Mouse (Mus musculus): ENCODE measurements around the gene Znhit6. TPM values are rescaled to one million over a fixed set of nuclear protein-coding genes. Genes with fewer than 3 reads are reported as not detected.

Znhit6 gene
- polyA plus RNA-seq, 1 experiment from 2014 or later: 35.8 TPM

DNA sequence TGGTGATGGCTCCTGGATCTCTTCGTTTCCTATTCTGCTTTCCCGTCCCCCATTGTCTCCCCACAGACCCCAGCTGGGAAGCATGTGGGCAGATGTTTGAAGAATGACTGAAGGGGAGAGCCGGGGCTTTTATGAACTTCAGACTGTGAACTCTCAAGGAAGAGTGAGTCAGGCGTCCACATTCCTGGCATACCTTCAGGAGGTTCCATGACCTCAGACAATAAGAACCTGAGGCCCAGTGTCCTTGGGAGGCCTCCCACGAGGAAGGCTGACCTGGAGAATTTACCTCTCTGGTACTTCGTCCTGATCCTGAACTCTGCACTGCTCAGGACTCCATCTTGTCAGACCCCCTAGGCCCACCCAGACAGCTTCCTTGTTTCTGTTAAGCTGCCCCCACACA is 56.9 kb downstream of the Znhit6 start:
- no peaks in the 10 kb centered on the region for H3K36me3 ChIP-seq
- H3K9me3 ChIP-seq: no peaks in the 10 kb centered on the region
- 16% methylated on average over 6 of the region's 6 CpGs for WGBS
- no peak overlapping the region for H3K27ac ChIP-seq (replicated peaks)
- H3K4me1 ChIP-seq (replicated peaks): no peaks in the 10 kb centered on the region
- no peak overlapping the region for H3K4me3 ChIP-seq
- no peak for ATAC-seq (ENCODE audit: low FRiP score, low read depth)
- no peak overlapping the region for H3K9ac ChIP-seq
- no peaks in the 10 kb centered on the region for H3K27me3 ChIP-seq
- no peak overlapping the region for H3K4me2 ChIP-seq

DNA sequence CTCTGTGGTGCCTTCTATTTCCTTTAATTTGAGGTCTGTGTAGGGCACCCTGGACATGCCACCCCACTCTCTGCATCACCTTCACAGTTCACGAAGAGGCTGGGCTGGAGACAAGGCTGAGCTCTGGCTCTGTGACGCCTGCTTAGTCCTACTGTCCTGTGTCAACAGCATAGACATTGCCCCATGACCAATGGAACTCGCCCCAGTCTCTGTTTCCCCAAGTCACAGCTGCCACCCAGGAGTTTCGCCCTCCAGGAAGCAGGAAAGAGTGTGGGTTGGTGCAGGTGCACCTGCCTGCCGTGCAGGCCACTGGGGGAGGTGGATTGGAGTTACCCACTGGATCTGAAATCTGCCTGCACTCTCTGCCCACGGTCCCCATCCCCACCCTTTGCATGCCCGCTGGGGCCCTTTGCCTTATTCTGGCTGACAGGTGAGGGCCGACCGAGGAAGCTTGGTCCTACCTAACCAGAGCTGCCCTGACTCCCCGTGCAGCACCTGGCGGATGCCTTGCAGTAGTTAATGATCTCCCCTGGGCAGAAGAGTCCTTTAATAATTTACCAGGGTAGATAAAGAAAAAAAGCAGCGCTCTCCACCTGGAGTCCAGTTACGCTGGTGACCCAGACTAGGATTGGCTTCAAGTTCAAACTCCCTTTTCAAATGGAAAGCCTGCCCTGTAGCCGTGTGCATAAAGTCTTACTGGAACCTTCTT is 58.2 kb downstream of the Znhit6 start:
- WGBS: 84% methylated on average over 14 of the region's 14 CpGs
- no peaks in the 10 kb centered on the region for H3K4me1 ChIP-seq (replicated peaks)
- H3K9ac ChIP-seq: no peak overlapping the region
- no peak overlapping the region for H3K4me2 ChIP-seq
- no peak overlapping the region for H3K4me3 ChIP-seq
- H3K36me3 ChIP-seq: no peaks in the 10 kb centered on the region
- no peak for ATAC-seq (ENCODE audit: low FRiP score, low read depth)
- no peaks in the 10 kb centered on the region for H3K27me3 ChIP-seq
- H3K27ac ChIP-seq (replicated peaks): no peak overlapping the region
- H3K9me3 ChIP-seq: no peaks in the 10 kb centered on the region

DNA sequence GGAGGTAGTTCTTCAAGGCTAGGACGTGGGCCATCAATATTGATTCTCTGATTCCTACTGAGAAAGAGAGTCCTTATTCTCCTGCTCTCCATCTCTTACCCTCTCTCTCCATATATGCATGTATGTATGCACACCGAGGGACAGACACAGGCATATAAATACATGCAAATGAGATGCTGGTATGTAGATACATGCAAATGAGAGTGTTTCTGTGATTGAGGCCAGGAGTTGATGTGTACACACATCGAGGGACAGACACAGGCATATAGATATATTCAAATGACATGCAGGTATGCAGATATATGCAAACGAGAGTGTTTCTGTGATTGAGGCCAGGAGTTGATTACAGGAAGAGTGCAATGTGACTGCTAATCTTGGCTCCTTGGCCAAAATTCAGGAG is 64.2 kb downstream of the Znhit6 start:
- Histone ChIP-seq H3K9me3 (no peaks in the 10 kb centered on the region), H3K4me3 (no peak overlapping the region), H3K9ac (no peak overlapping the region), H3K36me3 (no peaks in the 10 kb centered on the region), H3K27me3 (no peaks in the 10 kb centered on the region), H3K27ac (replicated peaks) (no peak overlapping the region), H3K4me1 (replicated peaks) (0 out of 2 replicates have a peak, but pooled peaks cover 7% of the 10 kb centered on the region), H3K4me2 (no peak overlapping the region)
- WGBS: 50% methylated on average over 4 of the region's 4 CpGs
- peak; percentile 21; the same call in 1 of the 2 replicates for ATAC-seq (ENCODE audit: low FRiP score, low read depth)

DNA sequence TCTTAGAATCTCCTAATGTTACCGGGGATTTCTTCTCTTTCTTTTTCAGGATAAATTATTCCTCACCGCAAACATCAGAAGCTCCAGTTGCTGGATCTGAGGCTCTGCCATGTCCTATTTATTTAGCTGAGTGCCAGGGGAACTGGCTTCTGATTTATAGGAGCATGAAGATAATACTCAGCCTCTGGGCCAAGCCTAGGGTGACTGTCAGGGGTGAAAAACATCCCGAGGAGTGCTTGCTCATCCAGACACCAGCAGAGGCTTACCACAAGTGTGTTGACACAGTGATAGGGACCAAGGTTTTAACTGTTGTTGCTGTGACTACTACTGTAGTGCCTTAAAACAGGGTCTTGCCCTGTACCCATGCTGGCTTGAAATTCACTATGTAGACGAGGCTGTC is 64.6 kb downstream of the Znhit6 start:
- Histone ChIP-seq H3K9me3 (no peaks in the 10 kb centered on the region), H3K9ac (no peak overlapping the region), H3K27ac (replicated peaks) (no peak overlapping the region), H3K4me2 (no peak overlapping the region), H3K36me3 (no peaks in the 10 kb centered on the region), H3K4me1 (replicated peaks) (0 out of 2 replicates have a peak, but pooled peaks cover 7% of the 10 kb centered on the region), H3K4me3 (no peak overlapping the region), H3K27me3 (no peaks in the 10 kb centered on the region)
- WGBS: 58% methylated on average over 4 of the region's 4 CpGs
- ATAC-seq (ENCODE audit: low FRiP score, low read depth): no peak; the same call in 1 of the 2 replicates

DNA sequence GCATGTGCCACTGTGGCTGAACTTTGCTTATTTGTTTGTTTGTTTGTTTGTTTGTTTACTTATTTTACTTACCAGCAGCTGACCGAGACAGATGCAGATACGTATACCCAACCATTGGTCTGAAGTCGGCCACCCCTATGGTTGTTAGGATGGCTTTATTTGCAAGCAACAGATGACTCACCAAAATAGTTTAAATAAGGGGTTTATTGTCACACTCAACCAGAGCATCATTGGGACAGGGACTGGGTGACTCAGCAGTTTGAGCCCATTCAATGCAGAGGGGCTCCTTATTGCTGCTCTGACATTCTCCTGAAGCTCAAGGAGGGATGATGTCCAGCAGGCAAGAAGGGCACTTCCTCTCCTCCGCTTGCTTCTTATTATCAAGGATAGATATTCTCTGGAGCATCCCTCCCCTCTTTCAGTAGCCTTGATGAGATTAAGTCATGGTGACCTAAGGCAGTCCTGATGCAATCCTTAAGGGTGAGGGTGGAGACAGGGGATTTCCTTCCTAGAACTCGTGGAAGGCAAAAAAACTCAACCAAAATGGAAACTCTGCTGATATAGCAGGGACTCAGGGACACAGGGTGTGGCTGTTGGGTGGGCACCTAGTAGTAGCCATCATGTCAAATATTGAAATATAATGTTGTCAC is 65.2 kb downstream of the Znhit6 start:
- Histone ChIP-seq H3K27ac (replicated peaks) (no peak overlapping the region), H3K27me3 (no peaks in the 10 kb centered on the region)

DNA sequence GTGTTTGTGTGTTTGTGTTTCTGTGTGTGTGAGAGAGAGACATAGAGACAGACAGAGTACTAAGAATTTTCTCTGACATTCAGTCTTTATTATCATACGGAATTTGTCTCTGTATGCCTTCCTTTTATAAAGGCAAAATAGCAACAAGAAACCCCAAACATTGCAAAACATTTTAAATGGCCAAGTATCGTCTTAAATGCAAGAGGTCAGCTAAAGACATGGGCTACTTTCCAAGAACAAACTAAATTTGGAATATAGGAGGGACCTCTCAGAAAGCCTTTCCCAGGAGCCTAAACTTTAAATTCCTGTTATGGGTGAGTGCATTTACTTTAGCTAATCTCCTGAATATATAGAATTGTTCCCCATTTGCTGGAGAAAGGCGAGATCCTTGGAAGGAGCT is 65.9 kb downstream of the Znhit6 start:
- no peaks in the 10 kb centered on the region for H3K9me3 ChIP-seq

More for the DNA sequence above, 65.2 kb downstream of the Znhit6 start:
- 88% methylated on average over 5 of the region's 5 CpGs for WGBS
- H3K4me3 ChIP-seq: no peak overlapping the region
- H3K4me1 ChIP-seq (replicated peaks): peaks cover 7% of the 10 kb centered on the region; the same call in 1 of the 2 replicates
- no peaks in the 10 kb centered on the region for H3K9me3 ChIP-seq
- H3K4me2 ChIP-seq: no peak overlapping the region
- H3K36me3 ChIP-seq: no peaks in the 10 kb centered on the region
- ATAC-seq (ENCODE audit: low FRiP score, low read depth): no peak
- H3K9ac ChIP-seq: no peak overlapping the region

DNA sequence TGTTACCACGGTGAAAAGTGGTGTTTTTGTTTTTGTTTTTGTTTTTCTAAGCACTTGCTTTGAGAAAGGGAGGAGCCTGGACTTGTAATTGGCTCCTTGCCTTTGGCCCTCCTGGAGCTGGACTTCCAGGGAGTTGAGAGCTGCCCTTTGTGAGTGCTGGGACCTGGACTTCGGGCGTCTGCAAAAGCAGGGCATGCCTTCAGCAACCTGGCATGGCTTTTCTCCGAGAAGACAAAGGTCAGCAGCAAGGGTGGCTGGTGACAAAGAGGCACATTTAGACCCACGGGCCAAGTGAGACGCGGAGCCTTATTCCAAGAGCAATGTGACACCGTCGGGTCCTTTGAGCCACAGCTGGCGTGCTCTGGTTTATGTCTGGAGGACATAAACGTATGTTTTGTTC is 66.9 kb downstream of the Znhit6 start:
- Histone ChIP-seq H3K4me2 (no peak overlapping the region), H3K27me3 (no peaks in the 10 kb centered on the region), H3K9me3 (no peaks in the 10 kb centered on the region), H3K27ac (replicated peaks) (no peak overlapping the region), H3K9ac (no peak overlapping the region), H3K4me3 (no peak overlapping the region), H3K36me3 (no peaks in the 10 kb centered on the region), H3K4me1 (replicated peaks) (peaks cover 7% of the 10 kb centered on the region; the same call in 1 of the 2 replicates)
- no peak for ATAC-seq (ENCODE audit: low FRiP score, low read depth)
- 54% methylated on average over 11 of the region's 11 CpGs for WGBS

More for the DNA sequence above, 65.9 kb downstream of the Znhit6 start:
- no peak overlapping the region for H3K9ac ChIP-seq
- no peaks in the 10 kb centered on the region for H3K27me3 ChIP-seq
- WGBS: 83% methylated on average over 3 of the region's 3 CpGs
- ATAC-seq (ENCODE audit: low FRiP score, low read depth): no peak
- no peaks in the 10 kb centered on the region for H3K36me3 ChIP-seq
- peaks cover 7% of the 10 kb centered on the region; the same call in 1 of the 2 replicates for H3K4me1 ChIP-seq (replicated peaks)
- H3K4me3 ChIP-seq: no peak overlapping the region
- no peak overlapping the region for H3K27ac ChIP-seq (replicated peaks)
- no peak overlapping the region for H3K4me2 ChIP-seq

DNA sequence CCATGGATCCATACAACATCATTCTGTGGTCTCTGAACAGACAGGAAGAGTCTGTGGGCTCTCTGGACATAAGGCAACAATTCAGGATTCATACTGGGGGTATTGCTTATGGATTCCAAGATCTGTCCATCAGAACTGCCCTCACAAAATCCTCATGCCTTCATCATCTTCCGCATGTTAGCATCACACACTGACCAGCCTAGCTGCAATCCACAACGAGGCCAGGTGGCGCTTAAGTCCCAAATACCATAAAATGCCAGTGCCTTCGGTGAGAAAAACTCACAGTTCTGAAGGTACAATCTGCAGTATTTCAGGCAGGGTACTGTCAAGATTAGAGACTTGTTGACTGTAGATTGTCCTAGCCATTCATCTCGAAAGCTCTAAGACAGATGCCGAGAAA is 69.5 kb downstream of the Znhit6 start:
- H3K27ac ChIP-seq (replicated peaks): no peak overlapping the region
- H3K4me2 ChIP-seq: no peak overlapping the region
- no peaks in the 10 kb centered on the region for H3K9me3 ChIP-seq
- ATAC-seq (ENCODE audit: low FRiP score, low read depth): no peak
- WGBS: 59% methylated on average over 6 of the region's 6 CpGs
- peaks cover 28% of the 10 kb centered on the region for H3K4me1 ChIP-seq (replicated peaks)
- H3K9ac ChIP-seq: no peak overlapping the region
- H3K4me3 ChIP-seq: no peak overlapping the region
- peaks cover 16% of the 10 kb centered on the region for H3K27me3 ChIP-seq
- no peaks in the 10 kb centered on the region for H3K36me3 ChIP-seq

DNA sequence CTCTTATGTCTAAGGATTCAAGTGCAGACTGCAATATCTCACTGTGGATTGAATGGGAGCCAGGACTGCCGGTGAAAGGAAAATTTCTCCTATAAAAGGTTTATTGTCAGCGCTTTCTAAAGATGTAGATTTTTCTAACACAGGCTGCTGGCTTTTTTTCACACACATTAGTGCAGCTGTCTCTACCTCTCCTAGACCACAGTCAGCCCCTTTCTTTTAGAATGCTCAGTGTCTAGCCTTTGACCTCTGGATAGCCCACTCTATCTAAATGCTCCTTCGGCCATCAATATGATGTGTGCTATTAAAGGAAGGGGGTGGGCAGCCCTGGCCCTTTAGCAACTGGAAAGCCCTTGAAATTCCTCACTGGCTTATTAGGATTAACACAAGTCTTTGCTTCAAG is 70.0 kb downstream of the Znhit6 start:
- WGBS: 15% methylated on average over 3 of the region's 3 CpGs
- no peak overlapping the region for H3K27ac ChIP-seq (replicated peaks)

DNA sequence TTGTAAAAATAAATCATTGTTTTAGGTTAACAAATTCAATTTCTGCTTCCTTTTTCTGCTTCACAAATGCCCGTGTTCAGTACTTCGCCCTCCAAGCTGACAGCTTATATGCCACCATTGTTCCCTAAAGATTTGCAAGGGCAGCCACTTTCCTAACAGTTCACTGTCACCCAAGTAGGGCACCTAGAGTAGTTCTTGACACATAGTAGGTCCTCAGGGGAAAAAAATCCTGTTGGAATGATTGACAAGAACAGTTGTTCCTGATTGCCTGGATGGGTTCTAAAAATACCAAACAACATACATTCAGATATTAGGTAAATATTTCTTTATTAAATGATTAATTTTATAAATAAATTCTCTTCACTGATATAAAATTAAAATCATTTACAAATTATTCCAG is 70.7 kb downstream of the Znhit6 start:
- peaks cover 36% of the 10 kb centered on the region for H3K4me1 ChIP-seq (replicated peaks)
- H3K9ac ChIP-seq: no peak overlapping the region
- no peak overlapping the region for H3K27ac ChIP-seq (replicated peaks)
- no peak overlapping the region for H3K4me3 ChIP-seq
- no peak overlapping the region for H3K4me2 ChIP-seq
- ATAC-seq (ENCODE audit: low FRiP score, low read depth): no peak
- 55% methylated on average over 2 of the region's 2 CpGs for WGBS
- H3K9me3 ChIP-seq: no peaks in the 10 kb centered on the region
- no peaks in the 10 kb centered on the region for H3K36me3 ChIP-seq
- peaks cover 22% of the 10 kb centered on the region for H3K27me3 ChIP-seq

More for the DNA sequence above, 70.0 kb downstream of the Znhit6 start:
- H3K27me3 ChIP-seq: peaks cover 17% of the 10 kb centered on the region
- H3K4me1 ChIP-seq (replicated peaks): peaks cover 29% of the 10 kb centered on the region
- H3K9me3 ChIP-seq: no peaks in the 10 kb centered on the region
- H3K4me3 ChIP-seq: no peak overlapping the region
- H3K9ac ChIP-seq: no peak overlapping the region
- H3K36me3 ChIP-seq: no peaks in the 10 kb centered on the region
- no peak for ATAC-seq (ENCODE audit: low FRiP score, low read depth)
- H3K4me2 ChIP-seq: no peak overlapping the region

DNA sequence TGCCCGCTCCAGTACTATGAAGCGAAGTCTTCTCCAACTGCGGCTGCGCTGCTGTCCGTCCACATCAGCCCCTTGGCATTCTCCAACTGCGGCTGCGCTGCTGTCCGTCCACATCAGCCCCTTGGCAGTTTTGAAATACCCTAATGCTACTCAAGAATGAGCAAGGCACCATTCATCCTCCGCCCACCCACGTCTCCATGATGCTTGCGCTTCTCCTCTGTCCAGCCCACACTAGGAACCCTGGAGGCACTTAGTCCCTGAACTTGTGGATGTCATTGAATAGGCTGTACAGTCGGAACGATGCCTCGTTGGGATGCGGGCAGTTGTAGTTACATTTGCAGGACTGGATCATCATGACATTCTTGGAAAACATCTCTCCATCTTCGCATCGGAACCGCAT is 71.4 kb downstream of the Znhit6 start:
- Histone ChIP-seq H3K4me1 (replicated peaks) (peaks cover 43% of the 10 kb centered on the region), H3K4me2 (no peak overlapping the region), H3K36me3 (no peaks in the 10 kb centered on the region), H3K27me3 (peaks cover 30% of the 10 kb centered on the region), H3K9ac (no peak overlapping the region), H3K9me3 (no peaks in the 10 kb centered on the region), H3K4me3 (no peak overlapping the region), H3K27ac (replicated peaks) (no peak overlapping the region)
- WGBS: 76% methylated on average over 18 of the region's 18 CpGs
- ATAC-seq (ENCODE audit: low FRiP score, low read depth): no peak

DNA sequence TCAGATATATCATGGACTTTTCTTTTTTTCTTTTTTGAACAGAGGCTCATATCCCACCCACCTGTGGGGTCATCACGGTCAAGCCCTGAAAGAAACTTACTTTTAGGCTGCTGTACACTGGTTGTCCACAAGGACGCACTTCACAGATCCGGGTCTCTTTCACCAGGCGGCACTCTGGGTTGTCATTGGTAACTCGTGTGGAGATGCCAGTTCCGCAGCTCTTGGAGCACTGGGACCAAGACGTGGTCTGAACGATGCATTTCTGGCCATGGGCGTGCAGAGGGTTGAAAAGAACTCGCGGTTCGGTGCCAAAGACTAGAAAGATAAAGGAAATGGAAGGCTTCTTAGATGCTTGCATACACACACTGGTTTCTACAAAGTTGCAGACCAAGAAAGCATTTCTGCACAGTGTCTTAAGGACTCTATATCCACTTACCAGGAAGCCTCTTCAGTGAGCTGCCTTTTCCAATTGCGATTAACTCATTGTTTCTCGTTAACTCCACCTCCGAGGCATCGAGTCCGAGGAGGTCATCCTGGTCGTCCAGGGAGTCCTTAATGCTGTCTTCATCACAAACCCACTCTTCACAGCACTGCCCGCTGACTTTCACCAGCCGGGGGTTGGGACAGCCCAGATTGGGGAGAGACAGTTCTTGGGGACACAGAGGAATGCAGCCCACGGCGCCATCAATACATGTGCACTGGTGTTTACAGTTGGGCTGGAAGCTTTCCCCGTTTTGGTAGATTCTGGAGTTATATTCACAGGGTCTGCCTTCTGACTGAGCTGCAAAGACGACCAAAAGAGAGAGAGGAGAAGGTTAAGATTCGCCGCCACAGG is 72.3 kb downstream of the Znhit6 start:
- peaks cover 52% of the 10 kb centered on the region for H3K4me1 ChIP-seq (replicated peaks)
- H3K27me3 ChIP-seq: peaks cover 36% of the 10 kb centered on the region
- peak overlapping the region; percentile 62 for H3K4me3 ChIP-seq
- 15% methylated on average over 26 of the region's 26 CpGs for WGBS
- peak overlapping the region; percentile 9; the same call in 1 of the 2 replicates for H3K9ac ChIP-seq
- H3K27ac ChIP-seq (replicated peaks): peak overlapping the region; percentile 41; the same call in 1 of the 2 replicates
- no peaks in the 10 kb centered on the region for H3K36me3 ChIP-seq
- peak overlapping the region; percentile 97 for H3K4me2 ChIP-seq
- H3K9me3 ChIP-seq: no peaks in the 10 kb centered on the region
- peak; percentile 46; the same call in 1 of the 2 replicates for ATAC-seq (ENCODE audit: low FRiP score, low read depth)
